In the genomic region with DNA sequence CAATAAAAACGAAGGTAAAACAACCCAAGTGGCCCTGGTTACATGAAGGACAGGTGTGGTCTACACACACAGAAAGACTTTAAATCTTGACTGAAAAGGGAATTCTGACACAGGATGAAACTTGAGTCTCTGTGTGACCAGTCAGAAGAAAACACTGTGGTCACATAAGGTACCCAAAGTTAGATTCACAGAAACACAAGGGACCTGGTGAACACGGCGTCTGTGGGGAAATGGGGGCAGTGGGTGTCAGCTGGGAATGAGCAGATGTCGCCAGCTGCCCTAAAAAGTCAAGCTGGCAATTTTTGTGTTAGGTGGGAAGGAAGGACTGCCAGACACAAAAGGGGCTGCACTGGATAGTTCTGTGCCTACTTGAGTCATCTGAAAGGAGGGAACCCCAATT, we compare ENCODE assay signal across 1 mouse cellular context.
TF ChIP-seq lines count a peak whose summit lies in the region.

No protein-coding gene starts in this region.

TF ChIP-seq in CH12.LX, 34 proteins besides CTCF, POLR2A, EP300 and RAD21 (continued from another document):
- TF ChIP-seq POLR2AphosphoS2 (IDR thresholded peaks at IDR 0.05; ENCODE audit: low read depth, low read length) (no peak), RCOR1 (conservative IDR thresholded peaks at IDR 0.05; ENCODE audit: low read depth, low read length) (no peak), CHD1 (IDR thresholded peaks at IDR 0.05; ENCODE audit: low read depth, low read length) (no peak), SIN3A (IDR thresholded peaks at IDR 0.05; ENCODE audit: low read length) (no peak), ELF1 (IDR thresholded peaks at IDR 0.05; ENCODE audit: low read depth, low read length) (no peak), MAFK (IDR thresholded peaks at IDR 0.05; ENCODE audit: insufficient replicate concordance, low read length) (peak; percentile 73), ETS1 (conservative IDR thresholded peaks at IDR 0.05; ENCODE audit: low read depth, low read length) (peak; percentile 55; the same call in 1 of the 2 replicates), ZNF384 (IDR thresholded peaks at IDR 0.05; ENCODE audit: low read depth, low read length) (no peak), MXI1 (IDR thresholded peaks at IDR 0.05; ENCODE audit: low read depth, low read length) (no peak), KAT2A (IDR thresholded peaks at IDR 0.05; ENCODE audit: insufficient replicate concordance, low read length) (no peak), SMC3 (IDR thresholded peaks at IDR 0.05; ENCODE audit: low read depth, low read length) (no peak), NELFE (IDR thresholded peaks at IDR 0.05; ENCODE audit: low read depth, low read length) (no peak), MAX (IDR thresholded peaks at IDR 0.05; ENCODE audit: low read length) (no peak), GABPA (IDR thresholded peaks at IDR 0.05; ENCODE audit: insufficient replicate concordance, low read depth, low read length) (no peak), MEF2A (IDR thresholded peaks at IDR 0.05; ENCODE audit: borderline replicate concordance, low read depth, low read length) (peak; percentile 64), MYC (IDR thresholded peaks at IDR 0.05; ENCODE audit: low read depth, low read length) (no peak; the same call in 1 of the 2 replicates), JUN (IDR thresholded peaks at IDR 0.05; ENCODE audit: insufficient read depth, low read depth, low read length) (no peak), MAZ (IDR thresholded peaks at IDR 0.05; ENCODE audit: low read depth, low read length) (no peak), TCF12 (IDR thresholded peaks at IDR 0.05; ENCODE audit: low read depth, low read length) (peak; percentile 90), NRF1 (IDR thresholded peaks at IDR 0.05; ENCODE audit: low read depth, low read length) (no peak), IRF4 (IDR thresholded peaks at IDR 0.05; ENCODE audit: low read depth, low read length) (peak; percentile 73), USF2 (conservative IDR thresholded peaks at IDR 0.05; ENCODE audit: low read depth, low read length) (no peak)
